Mouse (Mus musculus) small intestine, adult 2 months (tissue): ENCODE results near the gene Cdadc1.

ENCODE experiments used
- CTCF ChIP-seq: fragments of 200-500 bp; IDR thresholded peaks from 2 replicates; pipeline ENCODE4 v1.5.1; 2012; ENCODE audit warnings: low read depth, mild to moderate bottlenecking, control low read depth, inconsistent platforms, low read length, moderate library complexity, mixed read lengths; ENCODE audit not compliant: insufficient replicate concordance, insufficient read length; ENCODE audit errors: extremely low read depth
- POLR2A ChIP-seq: fragments of 200-500 bp; IDR thresholded peaks from 2 replicates; pipeline ENCODE4 v1.6.1; 2012; ENCODE audit warnings: low read depth, mild to moderate bottlenecking, control low read depth, inconsistent platforms, low read length, moderate library complexity

GRCm38 (mm10) chr14:59557886-59558285, 39.9 kb downstream of the Cdadc1 start:
- TF ChIP-seq CTCF (no peak), POLR2A (no peak)
